In genomic region chr2:161470025-161470424, GRCm38 (mm10) we compare ENCODE assay signal across 9 mouse cellular contexts.
DNase-seq lines count a peak whose midpoint lies in the region; ATAC-seq and TF ChIP-seq lines count a peak whose summit lies in the region.
"Had no signal": no experiment of that assay in that cellular context is flagged by ENCODE, and none has a peak within 500 bp of the region (broad histone marks: within the 10 kb centered on the region; RNA-seq: fewer than 3 reads in every experiment).

No protein-coding gene starts in this region.

- H3K9ac ChIP-seq in forebrain, embryonic 11.5 days (ENCODE audit: low read length), result no peak overlapping the region
- no peak overlapping the region for H3K9ac ChIP-seq in forebrain, embryonic 12.5 days
- no peak overlapping the region for H3K9ac ChIP-seq in liver, adult 2 months (ENCODE audit: low read depth, low read length)
- H3K9ac ChIP-seq in liver, embryonic 12.5 days, result no peak overlapping the region
- H3K9ac ChIP-seq: liver, embryonic 13.5 days had no signal

- no peak for TF ChIP-seq CTCF in liver, adult 2 months (IDR thresholded peaks at IDR 0.05; ENCODE audit: low read depth, low read length)

- H3K4me1 ChIP-seq in forebrain, embryonic 11.5 days (replicated peaks; ENCODE audit: control insufficient read depth, insufficient read depth, low read length), result no peaks in the 10 kb centered on the region
- H3K4me1 ChIP-seq in forebrain, embryonic 12.5 days, result no peaks in the 10 kb centered on the region
- H3K4me1 ChIP-seq in liver, adult 2 months (ENCODE audit: control insufficient read depth, insufficient read depth, low read length), result no peaks in the 10 kb centered on the region
- H3K4me1 ChIP-seq in liver, embryonic 12.5 days, result no peaks in the 10 kb centered on the region
- H3K4me1 ChIP-seq: liver, embryonic 13.5 days had no signal

- H3K4me3 ChIP-seq in forebrain, embryonic 11.5 days (ENCODE audit: low read depth, low read length), result no peak overlapping the region
- H3K4me3 ChIP-seq in forebrain, embryonic 12.5 days (replicated peaks), result no peak overlapping the region
- no peak overlapping the region for H3K4me3 ChIP-seq in liver, adult 2 months (ENCODE audit: insufficient read depth, low read depth, low read length)
- H3K4me3 ChIP-seq in liver, embryonic 12.5 days, result no peak overlapping the region
- H3K4me3 ChIP-seq: liver, embryonic 13.5 days had no signal

- no peaks in the 10 kb centered on the region for H3K9me3 ChIP-seq in forebrain, embryonic 11.5 days (ENCODE audit: control insufficient read depth, low read length)
- H3K9me3 ChIP-seq in forebrain, embryonic 12.5 days, result no peaks in the 10 kb centered on the region
- H3K9me3 ChIP-seq in liver, embryonic 12.5 days (replicated peaks), result no peaks in the 10 kb centered on the region
- H3K9me3 ChIP-seq: liver, embryonic 13.5 days had no signal

- no peaks in the 10 kb centered on the region for H3K27me3 ChIP-seq in forebrain, embryonic 11.5 days (ENCODE audit: control insufficient read depth, insufficient read depth, low read length)
- H3K27me3 ChIP-seq in forebrain, embryonic 12.5 days, result no peaks in the 10 kb centered on the region
- H3K27me3 ChIP-seq in liver, adult 2 months (ENCODE audit: control insufficient read depth, insufficient read depth, low read length), result no peaks in the 10 kb centered on the region
- no peaks in the 10 kb centered on the region for H3K27me3 ChIP-seq in liver, embryonic 12.5 days (replicated peaks)
- H3K27me3 ChIP-seq: liver, embryonic 13.5 days had no signal

- H3K27ac ChIP-seq in forebrain, embryonic 11.5 days (ENCODE audit: low read depth, low read length), result no peak overlapping the region
- H3K27ac ChIP-seq in forebrain, embryonic 12.5 days, result no peak overlapping the region
- H3K27ac ChIP-seq in liver, adult 2 months (replicated peaks; ENCODE audit: insufficient read depth, low read depth, low read length), result no peak overlapping the region
- no peak overlapping the region for H3K27ac ChIP-seq in liver, embryonic 12.5 days
- H3K27ac ChIP-seq: liver, embryonic 13.5 days had no signal

- H3K4me2 ChIP-seq in forebrain, embryonic 11.5 days (ENCODE audit: low read depth, low read length, severe bottlenecking), result no peak overlapping the region
- no peak overlapping the region for H3K4me2 ChIP-seq in forebrain, embryonic 12.5 days
- no peak overlapping the region for H3K4me2 ChIP-seq in liver, embryonic 12.5 days
- H3K4me2 ChIP-seq: liver, embryonic 13.5 days had no signal

- H3K79me2 ChIP-seq in liver, adult 2 months (ENCODE audit: control insufficient read depth, insufficient read depth, low read length), result no peaks in the 10 kb centered on the region

- TF ChIP-seq POLR2A in liver, adult 2 months (IDR thresholded peaks at IDR 0.05; ENCODE audit: extremely low read depth, insufficient read depth, low read length), result no peak

- no peaks in the 10 kb centered on the region for H3K36me3 ChIP-seq in forebrain, embryonic 11.5 days (ENCODE audit: control insufficient read depth, insufficient read depth, low read length)
- H3K36me3 ChIP-seq in forebrain, embryonic 12.5 days (replicated peaks), result no peaks in the 10 kb centered on the region
- no peaks in the 10 kb centered on the region for H3K36me3 ChIP-seq in liver, adult 2 months (ENCODE audit: control insufficient read depth, insufficient read depth, low read length)
- no peaks in the 10 kb centered on the region for H3K36me3 ChIP-seq in liver, embryonic 12.5 days
- H3K36me3 ChIP-seq: liver, embryonic 13.5 days had no signal

- DNase-seq in forebrain, embryonic 11.5 days (ENCODE audit: low spot score), result no peak
- peak; percentile 6 for DNase-seq in liver, adult 2 months (ENCODE audit: extremely low read depth, low read depth, low spot score)
- DNase-seq in embryo, embryonic 11.5 days (ENCODE audit: low read depth, low spot score), result peak; percentile 11
- DNase-seq in adrenal gland, postnatal 14 days, result no peak
- DNase-seq: liver, embryonic 13.5 days had no signal

- peak; percentile 72; the same call in 1 of the 2 replicates for ATAC-seq in forebrain, embryonic 11.5 days (replicated peaks; ENCODE audit: low FRiP score)
- ATAC-seq in forebrain, embryonic 12.5 days (ENCODE audit: low FRiP score), result no peak
- no peak for ATAC-seq in liver, embryonic 12.5 days
- ATAC-seq in megakaryocyte progenitor cell, adult 5-6 weeks (replicated peaks; ENCODE audit: poor library complexity), result peak; percentile 64; the same call in 1 of the 2 replicates
- no peak for ATAC-seq in megakaryocyte, adult 5-6 weeks (ENCODE audit: poor library complexity, severe bottlenecking)

- WGBS in forebrain, embryonic 11.5 days, result 41% methylated on average over 2 of the region's 2 CpGs
- WGBS in forebrain, embryonic 12.5 days, result 39% methylated on average over 2 of the region's 2 CpGs
- WGBS in liver, adult 2 months, result 23% methylated on average over 2 of the region's 2 CpGs
- WGBS in liver, embryonic 12.5 days (ENCODE audit: insufficient replicate concordance), result 33% methylated on average over 2 of the region's 2 CpGs

Comparison
In these comparisons a context has a peak if more than half of its experiments do, and no peak if none do; other contexts are left out.
1. ATAC-seq: peak in forebrain, embryonic 11.5 days (single experiment) and megakaryocyte progenitor cell, adult 5-6 weeks (single experiment); none in forebrain, embryonic 12.5 days (single experiment), liver, embryonic 12.5 days (single experiment) and megakaryocyte, adult 5-6 weeks (single experiment).
2. DNase-seq: peak in liver, adult 2 months (single experiment) and embryo, embryonic 11.5 days (single experiment); none in forebrain, embryonic 11.5 days (single experiment) and adrenal gland, postnatal 14 days (single experiment).